8 mouse cellular contexts compared by ENCODE assay signal in genomic region chr4:62516579-62516978, GRCm38 (mm10). TPM values are rescaled to one million over a fixed set of nuclear protein-coding genes. Genes with fewer than 3 reads are reported as not detected.
A peak's percentile ranks its signal among the peaks of the same experiment; 100 is the strongest.
DNase-seq lines count a peak whose midpoint lies in the region; ATAC-seq and TF ChIP-seq lines count a peak whose summit lies in the region.

No protein-coding gene starts in this region.

- peaks cover 56% of the 10 kb centered on the region for H3K4me1 ChIP-seq in forebrain, embryonic 10.5 days
- H3K4me1 ChIP-seq in forebrain, embryonic 16.5 days (replicated peaks; ENCODE audit: control insufficient read depth, insufficient read depth, low read length), result peaks cover 11% of the 10 kb centered on the region
- peaks cover 22% of the 10 kb centered on the region for H3K4me1 ChIP-seq in lung, postnatal 0 days (ENCODE audit: insufficient read depth, low read depth, low read length)
- peaks cover 27% of the 10 kb centered on the region for H3K4me1 ChIP-seq in liver, adult 2 months (ENCODE audit: control insufficient read depth, insufficient read depth, low read length)
- peaks cover 30% of the 10 kb centered on the region for H3K4me1 ChIP-seq in stomach, embryonic 14.5 days (ENCODE audit: control insufficient read depth, insufficient read depth, low read length)

- peaks cover 28% of the 10 kb centered on the region for H3K36me3 ChIP-seq in forebrain, embryonic 10.5 days (replicated peaks)
- peaks cover 12% of the 10 kb centered on the region; the same call in 1 of the 2 replicates for H3K36me3 ChIP-seq in forebrain, embryonic 16.5 days (ENCODE audit: control insufficient read depth, insufficient read depth)
- peaks cover 14% of the 10 kb centered on the region; the same call in 1 of the 2 replicates for H3K36me3 ChIP-seq in lung, postnatal 0 days (ENCODE audit: insufficient read depth, low read length)
- peaks cover 23% of the 10 kb centered on the region for H3K36me3 ChIP-seq in liver, adult 2 months (ENCODE audit: control insufficient read depth, insufficient read depth, low read length)
- peaks cover 24% of the 10 kb centered on the region for H3K36me3 ChIP-seq in stomach, embryonic 14.5 days (ENCODE audit: control insufficient read depth, insufficient read depth, low read length)

- 75% methylated on average over 1 of the region's 1 CpGs for WGBS in forebrain, embryonic 10.5 days
- WGBS in forebrain, embryonic 16.5 days, result 86% methylated on average over 1 of the region's 1 CpGs
- 31% methylated on average over 1 of the region's 1 CpGs for WGBS in lung, postnatal 0 days
- 0% methylated on average over 1 of the region's 1 CpGs for WGBS in liver, adult 2 months
- 71% methylated on average over 1 of the region's 1 CpGs for WGBS in stomach, embryonic 14.5 days

- no peak for TF ChIP-seq EP300 in lung, postnatal 0 days (IDR thresholded peaks at IDR 0.05)

- H3K4me2 ChIP-seq in forebrain, embryonic 16.5 days (ENCODE audit: low read length), result no peak overlapping the region
- H3K4me2 ChIP-seq in lung, postnatal 0 days (replicated peaks; ENCODE audit: low read depth, low read length), result 0 out of 2 replicates have a peak overlapping the region, but pooled peaks have one; percentile 25
- H3K4me2 ChIP-seq in stomach, embryonic 14.5 days (replicated peaks; ENCODE audit: low read depth, low read length), result peak overlapping the region; percentile 11; the same call in 1 of the 2 replicates

- no peak for TF ChIP-seq POLR2A in liver, adult 2 months (IDR thresholded peaks at IDR 0.05; ENCODE audit: extremely low read depth, insufficient read depth, low read length)

- DNase-seq in forebrain, embryonic 10.5 days (ENCODE audit: extremely low spot score, low spot score), result no peak
- DNase-seq in lung, postnatal 0 days (ENCODE audit: low spot score), result peak; percentile 45
- DNase-seq in lung, postnatal 25 days (ENCODE audit: low spot score), result no peak
- no peak for DNase-seq in liver, adult 2 months (ENCODE audit: extremely low read depth, low read depth, low spot score)
- no peak for DNase-seq in adrenal gland, postnatal 4 days (ENCODE audit: low spot score in 2 of 2)
- DNase-seq in gastrocnemius, postnatal 36 days, result no peak

- H3K27me3 ChIP-seq in forebrain, embryonic 10.5 days (ENCODE audit: poor library complexity, severe bottlenecking), result no peaks in the 10 kb centered on the region
- H3K27me3 ChIP-seq in forebrain, embryonic 16.5 days (replicated peaks; ENCODE audit: control insufficient read depth, insufficient read depth, low read length), result no peaks in the 10 kb centered on the region
- no peaks in the 10 kb centered on the region for H3K27me3 ChIP-seq in lung, postnatal 0 days (replicated peaks; ENCODE audit: insufficient read depth, low read length)
- H3K27me3 ChIP-seq in liver, adult 2 months (ENCODE audit: control insufficient read depth, insufficient read depth, low read length), result no peaks in the 10 kb centered on the region
- H3K27me3 ChIP-seq in stomach, embryonic 14.5 days (ENCODE audit: control insufficient read depth, insufficient read depth, low read length), result no peaks in the 10 kb centered on the region

- peak overlapping the region; percentile 34; the same call in 1 of the 2 replicates for H3K4me3 ChIP-seq in forebrain, embryonic 10.5 days
- H3K4me3 ChIP-seq in forebrain, embryonic 16.5 days (replicated peaks; ENCODE audit: low read length), result no peak overlapping the region
- H3K4me3 ChIP-seq in lung, postnatal 0 days (ENCODE audit: low read depth, low read length), result no peak overlapping the region
- H3K4me3 ChIP-seq in liver, adult 2 months (ENCODE audit: insufficient read depth, low read depth, low read length), result peak overlapping the region; percentile 7; the same call in 1 of the 2 replicates
- no peak overlapping the region for H3K4me3 ChIP-seq in stomach, embryonic 14.5 days (ENCODE audit: low read depth, low read length)

- H3K9me3 ChIP-seq in forebrain, embryonic 10.5 days, result no peaks in the 10 kb centered on the region
- no peaks in the 10 kb centered on the region for H3K9me3 ChIP-seq in forebrain, embryonic 16.5 days (ENCODE audit: control insufficient read depth, low read length)
- no peaks in the 10 kb centered on the region for H3K9me3 ChIP-seq in lung, postnatal 0 days (ENCODE audit: low read length)
- H3K9me3 ChIP-seq in stomach, embryonic 14.5 days (ENCODE audit: control insufficient read depth, low read depth, low read length), result no peaks in the 10 kb centered on the region

- intact Hi-C loops in gastrocnemius, postnatal 36 days (cut with DNase I), result no loop called here

- peaks cover 10% of the 10 kb centered on the region; the same call in 1 of the 2 replicates for H3K79me2 ChIP-seq in liver, adult 2 months (ENCODE audit: control insufficient read depth, insufficient read depth, low read length)

- peak overlapping the region; percentile 72; the same call in 1 of the 2 replicates for H3K27ac ChIP-seq in forebrain, embryonic 10.5 days
- no peak overlapping the region for H3K27ac ChIP-seq in forebrain, embryonic 16.5 days (ENCODE audit: low read length)
- H3K27ac ChIP-seq in lung, postnatal 0 days (ENCODE audit: low read length), result peak overlapping the region; percentile 89
- peak overlapping the region; percentile 89 for H3K27ac ChIP-seq in liver, adult 2 months (replicated peaks; ENCODE audit: insufficient read depth, low read depth, low read length)
- peak overlapping the region; percentile 45; the same call in 1 of the 2 replicates for H3K27ac ChIP-seq in stomach, embryonic 14.5 days (ENCODE audit: low read length)

- ATAC-seq in forebrain, embryonic 16.5 days, result no peak
- ATAC-seq in lung, postnatal 0 days, result peak; percentile 12
- peak; percentile 66; the same call in 1 of the 2 replicates for ATAC-seq in stomach, embryonic 14.5 days (ENCODE audit: insufficient number of reproducible peaks, insufficient read depth, low FRiP score, low read depth)

- TF ChIP-seq CTCF in lung, postnatal 0 days (IDR thresholded peaks at IDR 0.05), result no peak
- TF ChIP-seq CTCF in liver, adult 2 months (IDR thresholded peaks at IDR 0.05; ENCODE audit: low read depth, low read length), result no peak

- H3K9ac ChIP-seq in forebrain, embryonic 16.5 days (replicated peaks; ENCODE audit: low read depth, low read length), result no peak overlapping the region
- no peak overlapping the region for H3K9ac ChIP-seq in lung, postnatal 0 days (replicated peaks; ENCODE audit: low read depth)
- peak overlapping the region; percentile 68 for H3K9ac ChIP-seq in liver, adult 2 months (ENCODE audit: low read depth, low read length)
- H3K9ac ChIP-seq in stomach, embryonic 14.5 days (replicated peaks; ENCODE audit: low read depth, low read length), result no peak overlapping the region

RNA-seq across cellular contexts. Expression of gene Alad, which starts 3.1 kb away (rescaled TPM):
- 125 and 127 TPM in 2 replicates for polyA plus RNA-seq in forebrain, embryonic 10.5 days (2016; fragmentation: Nextera tagmentation; extraction: Ambion mirVana)
- polyA plus RNA-seq in forebrain, embryonic 16.5 days (2015; fragmentation: Nextera tagmentation; extraction: Ambion mirVana), result 67.7 and 68.4 TPM in 2 replicates
- polyA plus RNA-seq in lung, postnatal 0 days (2015; fragmentation: Nextera tagmentation; extraction: Ambion mirVana), result 110 and 111 TPM in 2 replicates
- 114 and 123 TPM in 2 replicates for total RNA-seq in liver, adult 2 months (2014; rRNA removed)
- 328 and 437 TPM in 2 replicates for polyA plus RNA-seq in liver, adult 2 months (2012; rRNA removed)
- polyA plus RNA-seq in stomach, embryonic 14.5 days (2014; fragmentation: Nextera tagmentation; extraction: Ambion mirVana), result 126 and 136 TPM in 2 replicates
- total RNA-seq in adrenal gland, postnatal 4 days (2021), result 100 to 1,000 TPM; 108 to 110 TPM
- total RNA-seq in gastrocnemius, postnatal 36 days (2021), result 10 to 100 TPM; 24.5 to 26.3 TPM

RNA-seq across cellular contexts. Expression of gene Pole3, which starts 8.3 kb away (rescaled TPM):
- 145 and 147 TPM in 2 replicates for polyA plus RNA-seq in forebrain, embryonic 10.5 days (2016; fragmentation: Nextera tagmentation; extraction: Ambion mirVana)
- 81.6 and 92.0 TPM in 2 replicates for polyA plus RNA-seq in forebrain, embryonic 16.5 days (2015; fragmentation: Nextera tagmentation; extraction: Ambion mirVana)
- 32.8 and 35.6 TPM in 2 replicates for polyA plus RNA-seq in lung, postnatal 0 days (2015; fragmentation: Nextera tagmentation; extraction: Ambion mirVana)
- total RNA-seq in liver, adult 2 months (2014; rRNA removed), result 11.7 and 13.4 TPM in 2 replicates
- 9.1 and 9.3 TPM in 2 replicates for polyA plus RNA-seq in liver, adult 2 months (2012; rRNA removed)
- 73.5 and 79.8 TPM in 2 replicates for polyA plus RNA-seq in stomach, embryonic 14.5 days (2014; fragmentation: Nextera tagmentation; extraction: Ambion mirVana)
- total RNA-seq in adrenal gland, postnatal 4 days (2021), result 10 to 100 TPM; 60.4 to 64.4 TPM
- 10 to 100 TPM; 14.8 to 15.0 TPM for total RNA-seq in gastrocnemius, postnatal 36 days (2021)

RNA-seq across cellular contexts. Expression of gene 4933430I17Rik, which starts 8.6 kb away (rescaled TPM):
- polyA plus RNA-seq in forebrain, embryonic 10.5 days (2016; fragmentation: Nextera tagmentation; extraction: Ambion mirVana), result 1.3 and 1.5 TPM in 2 replicates
- 0.58 and 0.61 TPM in 2 replicates for polyA plus RNA-seq in forebrain, embryonic 16.5 days (2015; fragmentation: Nextera tagmentation; extraction: Ambion mirVana)
- 0.12 and 0.21 TPM in 2 replicates for polyA plus RNA-seq in lung, postnatal 0 days (2015; fragmentation: Nextera tagmentation; extraction: Ambion mirVana)
- total RNA-seq in liver, adult 2 months (2014; rRNA removed), result not detected in 2 replicates
- polyA plus RNA-seq in liver, adult 2 months (2012; rRNA removed), result not detected in 2 replicates
- 0.49 and 0.88 TPM in 2 replicates for polyA plus RNA-seq in stomach, embryonic 14.5 days (2014; fragmentation: Nextera tagmentation; extraction: Ambion mirVana)
- under 1 TPM; 0.62 to 0.87 TPM for total RNA-seq in adrenal gland, postnatal 4 days (2021)
- not detected for total RNA-seq in gastrocnemius, postnatal 36 days (2021)

RNA-seq across cellular contexts. Expression of gene Hdhd3, which starts 13.3 kb away (rescaled TPM):
- polyA plus RNA-seq in forebrain, embryonic 10.5 days (2016; fragmentation: Nextera tagmentation; extraction: Ambion mirVana), result 10.3 and 11.2 TPM in 2 replicates
- 9.7 and 10.8 TPM in 2 replicates for polyA plus RNA-seq in forebrain, embryonic 16.5 days (2015; fragmentation: Nextera tagmentation; extraction: Ambion mirVana)
- polyA plus RNA-seq in lung, postnatal 0 days (2015; fragmentation: Nextera tagmentation; extraction: Ambion mirVana), result 15.0 and 18.3 TPM in 2 replicates
- 14.0 and 14.9 TPM in 2 replicates for total RNA-seq in liver, adult 2 months (2014; rRNA removed)
- polyA plus RNA-seq in liver, adult 2 months (2012; rRNA removed), result 61.4 and 73.7 TPM in 2 replicates
- polyA plus RNA-seq in stomach, embryonic 14.5 days (2014; fragmentation: Nextera tagmentation; extraction: Ambion mirVana), result 18.7 and 21.2 TPM in 2 replicates
- 10 to 100 TPM; 14.3 to 14.7 TPM for total RNA-seq in adrenal gland, postnatal 4 days (2021)
- 1 to 10 TPM in 1 of 2 experiments, under 1 TPM in 1; 0.84 to 1.3 TPM for total RNA-seq in gastrocnemius, postnatal 36 days (2021)

RNA-seq across cellular contexts. Expression of gene Bspry, which starts 36.7 kb away (rescaled TPM):
- 1.1 and 1.4 TPM in 2 replicates for polyA plus RNA-seq in forebrain, embryonic 10.5 days (2016; fragmentation: Nextera tagmentation; extraction: Ambion mirVana)
- polyA plus RNA-seq in forebrain, embryonic 16.5 days (2015; fragmentation: Nextera tagmentation; extraction: Ambion mirVana), result 0.62 and 0.71 TPM in 2 replicates
- 26.8 and 33.0 TPM in 2 replicates for polyA plus RNA-seq in lung, postnatal 0 days (2015; fragmentation: Nextera tagmentation; extraction: Ambion mirVana)
- 0.09 TPM in 1 of 2 replicates, not detected in the other for total RNA-seq in liver, adult 2 months (2014; rRNA removed)
- polyA plus RNA-seq in liver, adult 2 months (2012; rRNA removed), result 0.19 and 0.26 TPM in 2 replicates
- polyA plus RNA-seq in stomach, embryonic 14.5 days (2014; fragmentation: Nextera tagmentation; extraction: Ambion mirVana), result 19.4 and 23.5 TPM in 2 replicates
- total RNA-seq in adrenal gland, postnatal 4 days (2021), result 1 to 10 TPM; 2.7 to 4.6 TPM
- total RNA-seq in gastrocnemius, postnatal 36 days (2021), result under 1 TPM in 1 of 2 experiments, not detected in 1; 0.10 TPM

Comparison
In these comparisons a context has a peak if more than half of its experiments do, and no peak if none do; other contexts are left out.
1. H3K4me3 ChIP-seq: peak in forebrain, embryonic 10.5 days (single experiment) and liver, adult 2 months (single experiment); none in forebrain, embryonic 16.5 days (single experiment), lung, postnatal 0 days (single experiment) and stomach, embryonic 14.5 days (single experiment).